Mouse (Mus musculus) bone marrow, adult 2 months (tissue): ENCODE measurements around the gene Zfand3. TPM values are rescaled to one million over a fixed set of nuclear protein-coding genes. Genes with fewer than 3 reads are reported as not detected.

Experiments
- H3K27ac ChIP-seq: fragments of 200-500 bp; 2 replicates; pipeline ENCODE4 v1.5.1; 2012; ENCODE audit warnings: low read depth, mild to moderate bottlenecking, control low read depth, inconsistent platforms, low read length; ENCODE audit not compliant: control insufficient read depth, poor library complexity, insufficient read depth
- H3K4me1 ChIP-seq: fragments of 200-500 bp; 2 replicates; pipeline ENCODE4 v1.6.1; 2011; ENCODE audit warnings: low read length; ENCODE audit not compliant: control insufficient read depth, insufficient read depth
- H3K4me3 ChIP-seq: fragments of 200-500 bp; replicated peaks from 2 replicates; pipeline ENCODE3; 2011; ENCODE audit warnings: mild to moderate bottlenecking, low read depth, low read length, control low read depth; ENCODE audit not compliant: control insufficient read depth
- CTCF ChIP-seq: fragments of 200-500 bp; IDR thresholded peaks from 2 replicates; pipeline ENCODE4 v1.5.1; 2011; ENCODE audit warnings: low read length, control low read depth; ENCODE audit not compliant: control insufficient read depth, insufficient read depth
- POLR2A ChIP-seq: fragments of 200-500 bp; IDR thresholded peaks from 2 replicates; pipeline ENCODE4 v1.6.1; 2011; ENCODE audit warnings: low read depth, mild to moderate bottlenecking, control low read depth, low read length, borderline replicate concordance; ENCODE audit not compliant: control insufficient read depth
- WGBS: fragments of 180-500 bp; shearing (Covaris S2); methylation state at CpG from one replicate; pipeline ENCODE4 v1.1.7; 2018; 5-methylcytosine and 5-hydroxymethylcytosine counted together
- polyA plus RNA-seq: library from polyadenylated mRNA; stranded (reverse); fragments of >200 nt; gene quantifications from 2 replicates; pipeline ENCODE4 v1.2.4, GENCODE M21; 2011; ENCODE audit warnings: low replicate concordance; ENCODE audit not compliant: missing spikeins, insufficient read depth, insufficient read length

Zfand3 gene
- polyA plus RNA-seq, 1 experiment, result 46.6 TPM

- Histone ChIP-seq H3K27ac (no peak overlapping the region), H3K4me3 (no peak overlapping the region), H3K4me1 (no peaks in the 10 kb centered on the region; the same call in 1 of the 2 replicates)
- TF ChIP-seq CTCF (no peak), POLR2A (no peak)
- WGBS, result 91% methylated on average over 4 of the region's 4 CpGs
Measured at GRCm38 (mm10) chr17:30130326-30130725, 125.8 kb downstream of the Zfand3 start.

GRCm38 (mm10) chr17:30133641-30134040, 129.1 kb downstream of the Zfand3 start:
- 61% methylated on average over 12 of the region's 12 CpGs for WGBS
- no peak overlapping the region for H3K4me3 ChIP-seq
- no peak overlapping the region for H3K27ac ChIP-seq
- TF ChIP-seq CTCF (no peak), POLR2A (no peak)
- H3K4me1 ChIP-seq, result no peaks in the 10 kb centered on the region

- no peaks in the 10 kb centered on the region for H3K4me1 ChIP-seq
- no peak overlapping the region for H3K27ac ChIP-seq
- TF ChIP-seq CTCF, result no peak
- no peak for TF ChIP-seq POLR2A
- WGBS, result 89% methylated on average over 10 of the region's 10 CpGs
- H3K4me3 ChIP-seq, result no peak overlapping the region
Measured at GRCm38 (mm10) chr17:30134955-30135735, 130.6 kb downstream of the Zfand3 start.

GRCm38 (mm10) chr17:30135890-30136289, 131.4 kb downstream of the Zfand3 start:
- Histone ChIP-seq H3K4me3 (no peak overlapping the region), H3K27ac (no peak overlapping the region), H3K4me1 (no peaks in the 10 kb centered on the region)
- 85% methylated on average over 6 of the region's 6 CpGs for WGBS
- no peak for TF ChIP-seq POLR2A
- no peak for TF ChIP-seq CTCF

GRCm38 (mm10) chr17:30136684-30137083, 132.2 kb downstream of the Zfand3 start:
- WGBS, result 93% methylated on average over 5 of the region's 5 CpGs
- Histone ChIP-seq H3K27ac (no peak overlapping the region), H3K4me3 (no peak overlapping the region), H3K4me1 (no peaks in the 10 kb centered on the region)
- TF ChIP-seq POLR2A (no peak), CTCF (no peak)

GRCm38 (mm10) chr17:30137115-30137514, 132.6 kb downstream of the Zfand3 start:
- WGBS, result 83% methylated on average over 4 of the region's 4 CpGs
- TF ChIP-seq CTCF, result no peak
- TF ChIP-seq POLR2A, result no peak
- no peak overlapping the region for H3K4me3 ChIP-seq
- H3K27ac ChIP-seq, result no peak overlapping the region
- H3K4me1 ChIP-seq, result no peaks in the 10 kb centered on the region

- H3K27ac ChIP-seq, result no peak overlapping the region
- 81% methylated on average over 6 of the region's 6 CpGs for WGBS
- no peak for TF ChIP-seq POLR2A
- no peaks in the 10 kb centered on the region for H3K4me1 ChIP-seq
- no peak overlapping the region for H3K4me3 ChIP-seq
Measured at GRCm38 (mm10) chr17:30144114-30144513, 139.6 kb downstream of the Zfand3 start.

- WGBS, result 83% methylated on average over 10 of the region's 10 CpGs
Measured at GRCm38 (mm10) chr17:30145596-30146149, 141.1 kb downstream of the Zfand3 start.

GRCm38 (mm10) chr17:30146555-30146954, 142.0 kb downstream of the Zfand3 start:
- WGBS, result 84% methylated on average over 7 of the region's 7 CpGs
- Histone ChIP-seq H3K4me1 (no peaks in the 10 kb centered on the region), H3K27ac (no peak overlapping the region), H3K4me3 (no peak overlapping the region)
- TF ChIP-seq CTCF, result no peak
- no peak for TF ChIP-seq POLR2A

More at GRCm38 (mm10) chr17:30145596-30146149, 141.1 kb downstream of the Zfand3 start:
- no peaks in the 10 kb centered on the region for H3K4me1 ChIP-seq
- TF ChIP-seq CTCF (no peak), POLR2A (no peak)
- no peak overlapping the region for H3K4me3 ChIP-seq
- no peak overlapping the region for H3K27ac ChIP-seq
